Mouse (Mus musculus) heart, embryonic 14.5 days (tissue): ENCODE results near the gene Urgcp. TPM values are rescaled to one million over a fixed set of nuclear protein-coding genes. Genes with fewer than 3 reads are reported as not detected.

ENCODE experiments used
- ATAC-seq: fragments of 200-750 bp; cut with Nextera tagmentation; 2 replicates; pipeline ENCODE4 v1.8.0; 2017; ENCODE audit warnings: low read depth, moderate TSS enrichment; ENCODE audit not compliant: insufficient number of reproducible peaks, insufficient read depth, low FRiP score
- H3K27ac ChIP-seq, 2 experiments: fragments of 200-500 bp in 1 of 2; fragments of 300-500 bp in 1 of 2; sonication (generic) in 1 of 2; replicated peaks in 1 of 2; 2 replicates each; pipeline ENCODE4 v1.5.1; 2012 to 2014; ENCODE audit warnings: low read depth in 2 of 2, low read length in 2 of 2, control low read depth in 1 of 2, mild to moderate bottlenecking in 1 of 2, mixed read lengths in 1 of 2; ENCODE audit not compliant: control insufficient read depth in 1 of 2, insufficient read depth in 1 of 2
- H3K27me3 ChIP-seq: fragments of 300-500 bp; sonication (generic); 2 replicates; pipeline ENCODE4 v1.6.1; 2014; ENCODE audit warnings: mild to moderate bottlenecking, low read length, control low read depth; ENCODE audit not compliant: control insufficient read depth, insufficient read depth
- H3K36me3 ChIP-seq: fragments of 300-500 bp; sonication (generic); 2 replicates; pipeline ENCODE4 v1.6.1; 2014; ENCODE audit warnings: mild to moderate bottlenecking, control low read depth, low read length, mixed read lengths; ENCODE audit not compliant: control insufficient read depth, insufficient read depth
- H3K4me1 ChIP-seq, 2 experiments: fragments of 200-500 bp in 1 of 2; fragments of 300-500 bp in 1 of 2; sonication (generic) in 1 of 2; 2 replicates each; pipeline ENCODE4 v1.6.1; 2012 to 2014; ENCODE audit warnings: low read length in 2 of 2, control low read depth in 1 of 2, mixed read lengths in 1 of 2; ENCODE audit not compliant: control insufficient read depth in 2 of 2, insufficient read depth in 2 of 2
- H3K4me2 ChIP-seq: fragments of 300-500 bp; sonication (generic); 2 replicates; pipeline ENCODE4 v1.6.1; 2014; ENCODE audit warnings: mild to moderate bottlenecking, low read length
- H3K4me3 ChIP-seq, 2 experiments: fragments of 200-500 bp in 1 of 2; fragments of 300-500 bp in 1 of 2; sonication (generic) in 1 of 2; 2 replicates each; pipeline ENCODE4 v1.5.1; 2012 to 2014; ENCODE audit warnings: low read length in 2 of 2, mild to moderate bottlenecking in 2 of 2, control low read depth in 1 of 2, low read depth in 1 of 2, moderate library complexity in 1 of 2; ENCODE audit not compliant: control insufficient read depth in 1 of 2, insufficient read depth in 1 of 2
- H3K9ac ChIP-seq: fragments of 300-500 bp; sonication (generic); 2 replicates; pipeline ENCODE4 v1.6.1; 2014; ENCODE audit warnings: mild to moderate bottlenecking, low read length
- H3K9me3 ChIP-seq: fragments of 300-500 bp; sonication (generic); 2 replicates; pipeline ENCODE4 v1.6.1; 2016; ENCODE audit warnings: low read length, control low read depth; ENCODE audit not compliant: control insufficient read depth
- WGBS: fragments of 180-500 bp; shearing (Covaris S2); extraction: QIAGEN DNeasy Blood & Tissue Kit; methylation state at CpG from one replicate; pipeline ENCODE4 v1.1.7; 2014; 5-methylcytosine and 5-hydroxymethylcytosine counted together
- polyA plus RNA-seq: library from polyadenylated mRNA; unstranded; fragments of >200 nt; fragmentation: Nextera tagmentation; extraction: Ambion mirVana; gene quantifications from 2 replicates; pipeline ENCODE4 v1.2.1, GENCODE M21; 2014

Gene Urgcp
- polyA plus RNA-seq, 1 experiment from 2014 or later = 19.9 TPM

DNA sequence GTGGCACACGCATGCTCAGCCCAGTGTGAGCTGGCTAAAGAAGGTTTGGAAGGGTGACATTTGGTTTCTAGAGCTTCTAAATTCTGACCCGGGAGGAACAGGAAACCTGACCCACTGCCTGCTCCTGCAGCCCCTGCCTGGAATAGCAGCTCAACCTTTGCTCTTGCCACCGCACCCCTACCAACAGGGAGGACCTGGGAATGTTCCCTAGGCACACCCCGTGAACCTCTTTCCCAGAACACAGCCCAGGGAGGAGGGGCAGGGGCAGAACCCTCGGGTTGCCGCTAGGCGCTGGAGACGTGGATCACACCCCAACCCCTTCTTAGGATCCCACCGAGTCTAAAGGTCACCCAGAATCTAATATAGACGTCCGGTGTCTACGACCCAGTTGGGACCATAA, 39.8 kb upstream of the Urgcp start:
- Histone ChIP-seq H3K4me3 (peak overlapping the region; percentile 60 to 72), H3K36me3 (peaks cover 49% of the 10 kb centered on the region), H3K27me3 (no peaks in the 10 kb centered on the region), H3K9ac (peak overlapping the region; percentile 83), H3K4me1 (peaks cover 10 to 27% of the 10 kb centered on the region in 2 experiments; a peak in 3 of 4 replicates), H3K9me3 (no peaks in the 10 kb centered on the region), H3K4me2 (peak overlapping the region; percentile 70), H3K27ac (peak overlapping the region; percentile 83 to 92)
- ATAC-seq = no peak; the same call in 1 of the 2 replicates
- WGBS = 23% methylated on average over 12 of the region's 12 CpGs

DNA sequence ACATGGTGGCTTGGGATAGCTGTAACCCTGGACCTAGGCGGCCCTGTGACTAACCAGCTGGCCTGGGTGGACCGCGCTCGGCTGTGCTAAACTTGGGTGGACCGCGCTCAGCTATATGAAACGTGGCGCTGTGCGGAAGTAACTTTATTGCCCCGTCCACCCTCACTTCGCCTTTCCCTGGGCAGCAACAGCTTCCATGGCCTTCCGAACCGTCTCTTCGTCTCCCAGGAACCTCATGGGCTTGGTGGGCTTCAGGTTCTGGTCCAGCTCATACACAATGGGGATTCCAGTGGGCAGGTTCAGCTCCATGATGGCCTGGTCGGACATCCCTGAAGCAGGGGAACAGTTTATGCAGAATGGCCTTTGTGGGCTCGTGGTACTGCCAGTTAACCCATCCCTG, 39.3 kb upstream of the Urgcp start:
- peaks cover 10 to 27% of the 10 kb centered on the region in 2 experiments; a peak in 3 of 4 replicates for H3K4me1 ChIP-seq

DNA sequence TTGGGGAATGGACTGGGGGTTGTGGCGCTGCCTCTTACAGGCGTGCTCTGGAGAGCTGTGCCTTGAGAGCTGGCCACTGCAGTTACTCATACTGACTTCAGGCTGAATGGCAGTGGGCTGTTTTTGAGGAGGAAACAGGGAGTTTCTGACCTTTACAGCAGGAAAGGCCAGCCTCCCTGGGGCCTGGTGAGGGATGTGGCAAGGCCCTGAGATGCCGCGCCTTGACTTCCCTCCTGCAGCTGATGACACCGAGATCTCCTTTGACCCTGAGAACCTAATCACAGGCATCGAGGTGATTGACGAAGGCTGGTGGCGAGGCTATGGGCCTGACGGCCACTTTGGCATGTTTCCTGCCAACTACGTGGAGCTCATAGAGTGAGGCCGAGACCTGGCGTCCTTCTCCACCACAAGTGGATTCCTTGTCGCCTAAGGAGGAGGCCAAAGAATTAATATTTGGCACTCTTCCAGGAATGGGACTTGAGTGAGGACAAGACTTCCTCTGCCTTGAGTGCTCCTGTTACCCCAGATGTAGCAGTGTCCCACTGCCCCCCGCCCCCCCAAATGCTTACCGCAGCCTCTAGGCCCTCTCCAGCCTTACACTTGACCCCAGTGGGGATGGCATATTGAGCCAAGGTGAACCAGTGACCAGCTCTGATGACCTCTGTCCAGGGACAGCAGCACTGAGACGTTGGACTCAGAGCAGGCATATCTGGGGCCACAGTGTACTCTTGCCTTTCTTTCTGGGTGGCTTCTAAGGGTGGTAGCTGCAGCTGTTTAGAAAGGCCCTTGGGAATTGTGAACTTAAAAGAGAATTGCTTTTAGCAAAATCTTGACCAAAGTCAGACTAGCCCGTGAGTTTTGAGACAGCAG, 37.7 kb upstream of the Urgcp start:
- Histone ChIP-seq H3K4me2 (no peak overlapping the region), H3K4me3 (no peak overlapping the region), H3K27ac (0 out of 4 replicates have a peak overlapping the region, but pooled peaks of 1 of the 2 experiments have one; percentile 16), H3K9ac (no peak overlapping the region), H3K36me3 (peaks cover 69% of the 10 kb centered on the region), H3K27me3 (no peaks in the 10 kb centered on the region), H3K4me1 (peaks cover 22 to 39% of the 10 kb centered on the region in 2 experiments), H3K9me3 (no peaks in the 10 kb centered on the region)
- 60% methylated on average over 17 of the region's 17 CpGs for WGBS
- no peak for ATAC-seq

More for the DNA sequence above, 39.3 kb upstream of the Urgcp start:
- H3K9me3 ChIP-seq = no peaks in the 10 kb centered on the region
- peak overlapping the region; percentile 70 for H3K4me2 ChIP-seq
- peaks cover 54% of the 10 kb centered on the region for H3K36me3 ChIP-seq
- H3K4me3 ChIP-seq = peak overlapping the region; percentile 60 to 72
- ATAC-seq = no peak
- peak overlapping the region; percentile 83 for H3K9ac ChIP-seq
- no peaks in the 10 kb centered on the region for H3K27me3 ChIP-seq
- H3K27ac ChIP-seq = peak overlapping the region; percentile 83 to 92
- 87% methylated on average over 16 of the region's 16 CpGs for WGBS

DNA sequence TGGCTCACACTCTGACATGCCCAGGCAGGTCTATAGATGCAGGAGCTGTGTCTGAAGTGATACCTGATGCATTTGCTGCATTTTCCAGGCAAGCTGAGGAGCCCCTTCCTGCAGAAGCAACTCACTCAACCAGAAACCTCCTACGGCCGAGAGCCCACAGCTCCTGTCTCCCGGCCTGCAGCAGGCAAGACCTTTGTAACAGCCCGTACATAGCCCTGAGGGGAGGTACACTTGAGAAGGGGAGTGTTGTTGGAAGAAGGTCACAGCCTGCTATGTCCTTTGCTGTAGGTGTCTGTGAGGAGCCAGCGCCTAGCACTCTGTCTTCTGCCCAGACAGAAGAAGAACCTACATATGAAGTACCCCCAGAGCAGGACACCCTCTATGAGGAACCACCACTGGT, 35.8 kb upstream of the Urgcp start:
- ATAC-seq = no peak
- Histone ChIP-seq H3K27ac (no peak overlapping the region), H3K9me3 (no peaks in the 10 kb centered on the region), H3K4me1 (peaks cover 20 to 32% of the 10 kb centered on the region in 2 experiments), H3K4me2 (no peak overlapping the region), H3K4me3 (no peak overlapping the region), H3K36me3 (peaks cover 88% of the 10 kb centered on the region), H3K27me3 (no peaks in the 10 kb centered on the region), H3K9ac (no peak overlapping the region)
- WGBS = 79% methylated on average over 5 of the region's 5 CpGs

DNA sequence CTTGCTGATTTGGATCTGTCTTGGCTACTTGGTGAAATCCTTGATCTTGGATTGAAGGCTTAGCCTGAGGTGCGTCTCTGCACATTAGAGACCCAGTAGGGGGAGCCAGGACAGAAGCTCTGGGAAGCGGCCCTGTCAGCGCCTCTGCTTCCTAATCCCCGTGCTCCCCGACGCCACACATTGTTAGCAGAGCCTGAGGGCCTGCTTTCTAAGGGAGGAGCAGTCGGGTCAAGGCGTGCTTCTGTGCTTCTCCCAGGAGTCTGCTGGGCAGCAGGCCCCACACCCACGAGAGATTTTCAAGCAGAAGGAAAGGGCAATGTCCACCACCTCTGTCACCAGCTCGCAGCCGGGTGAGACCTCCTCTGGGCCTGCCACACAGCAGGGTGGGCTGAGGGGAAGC, 35.2 kb upstream of the Urgcp start:
- peaks cover 20 to 32% of the 10 kb centered on the region in 2 experiments for H3K4me1 ChIP-seq
- WGBS = 62% methylated on average over 11 of the region's 11 CpGs
- H3K27ac ChIP-seq = no peak overlapping the region
- H3K4me3 ChIP-seq = no peak overlapping the region
- H3K9me3 ChIP-seq = no peaks in the 10 kb centered on the region
- peaks cover 93% of the 10 kb centered on the region for H3K36me3 ChIP-seq
- no peak overlapping the region for H3K9ac ChIP-seq
- no peak for ATAC-seq
- no peaks in the 10 kb centered on the region for H3K27me3 ChIP-seq
- H3K4me2 ChIP-seq = no peak overlapping the region

DNA sequence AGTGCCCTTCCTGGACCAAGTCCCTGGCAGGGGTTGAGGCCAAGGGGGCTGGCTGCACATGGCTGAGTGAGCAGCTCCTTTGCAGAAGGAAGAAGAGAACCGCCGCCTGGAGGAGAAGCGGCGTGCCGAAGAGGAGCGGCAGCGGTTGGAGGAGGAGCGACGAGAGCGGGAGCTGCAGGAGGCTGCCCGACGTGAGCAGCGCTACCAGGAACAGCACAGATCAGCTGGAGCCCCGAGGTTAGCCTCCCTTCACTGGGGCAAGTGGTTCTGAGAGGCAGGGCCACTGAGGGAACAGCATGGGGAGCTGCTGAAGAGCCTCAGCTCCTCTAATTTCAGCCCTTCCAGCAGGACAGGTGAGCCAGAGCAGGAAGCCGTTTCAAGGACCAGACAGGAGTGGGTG, 34.8 kb upstream of the Urgcp start:
- Histone ChIP-seq H3K9me3 (no peaks in the 10 kb centered on the region), H3K36me3 (peaks cover 98% of the 10 kb centered on the region), H3K4me3 (no peak overlapping the region), H3K9ac (no peak overlapping the region), H3K4me2 (no peak overlapping the region), H3K27ac (no peak overlapping the region), H3K27me3 (no peaks in the 10 kb centered on the region), H3K4me1 (peaks cover 20 to 32% of the 10 kb centered on the region in 2 experiments)
- WGBS = 86% methylated on average over 15 of the region's 15 CpGs
- ATAC-seq = no peak

DNA sequence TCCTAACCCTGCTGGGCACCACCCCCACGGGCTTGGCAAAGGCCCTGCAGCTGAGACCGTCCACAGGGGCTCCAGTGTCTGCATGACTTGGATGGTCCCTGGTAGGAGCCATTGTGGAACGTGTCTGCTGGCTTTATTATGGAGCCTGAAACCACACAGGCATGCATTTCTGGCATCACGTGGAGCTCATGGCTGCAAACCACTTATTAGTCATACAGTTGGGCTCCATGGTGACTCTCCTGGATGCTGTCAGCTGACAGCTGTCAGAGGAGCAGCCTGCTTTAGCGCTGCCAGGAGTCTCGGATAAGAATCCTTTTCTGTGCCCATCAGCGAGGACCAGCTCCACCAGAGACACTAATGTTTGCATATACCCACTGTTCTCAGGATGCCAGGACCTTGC, 33.5 kb upstream of the Urgcp start:
- Histone ChIP-seq H3K27ac (peak overlapping the region; percentile 80 to 81), H3K4me1 (peaks cover 17 to 23% of the 10 kb centered on the region in 2 experiments), H3K36me3 (peaks cover 95% of the 10 kb centered on the region), H3K9me3 (no peaks in the 10 kb centered on the region), H3K27me3 (no peaks in the 10 kb centered on the region), H3K4me2 (no peak overlapping the region), H3K4me3 (no peak overlapping the region), H3K9ac (no peak overlapping the region)
- ATAC-seq = peak; percentile 31
- WGBS = 45% methylated on average over 7 of the region's 7 CpGs
